Mouse (Mus musculus) stomach, adult 2 months (tissue): ENCODE results near the gene Cldn13. TPM values are rescaled to one million over a fixed set of nuclear protein-coding genes. Genes with fewer than 3 reads are reported as not detected.

Source experiments
- polyA plus RNA-seq: library from polyadenylated mRNA; depleted of rRNA; stranded (reverse); fragments of >200 nt; gene quantifications from 2 replicates; pipeline ENCODE4 v1.2.3, GENCODE M21; 2012; rRNA removed

Gene Cldn13
- not detected in 2 replicates for polyA plus RNA-seq

GRCm38 (mm10) chr5:134915311-134915710 lies at the start of gene Cldn13:
Gene Cldn13, minus strand, starts transcription at chr5:134915526.

GRCm38 (mm10) chr5:134946857-134947255 lies 31.5 kb upstream of the Cldn13 start, which contains the start of gene Cldn4:
Gene Cldn4, minus strand, starts transcription at chr5:134946934.

GRCm38 (mm10) chr5:134932179-134932902 lies 17.0 kb upstream of the Cldn13 start, which contains the start of gene Mettl27:
Gene Mettl27, plus strand, starts transcription at chr5:134932368.

GRCm38 (mm10) chr5:134906633-134907032 lies 8.7 kb downstream of the Cldn13 start, which contains the start of gene Tmem270:
Gene Tmem270, minus strand, starts transcription at chr5:134906733.

Other genes with a start within 250 kb of the Cldn13 start
- 4.8 TPM in 2 replicates for gene Limk1, start 226.9 kb downstream of the Cldn13 start, polyA plus RNA-seq
- gene Eln, start 168.2 kb downstream of the Cldn13 start, polyA plus RNA-seq = 73.2 and 109 TPM in 2 replicates
- gene Tmem270, start 8.8 kb downstream of the Cldn13 start, polyA plus RNA-seq = not detected in 2 replicates
- gene Mettl27, start 16.8 kb upstream of the Cldn13 start, polyA plus RNA-seq = 2.1 and 3.1 TPM in 2 replicates
- 16.9 and 17.5 TPM in 2 replicates for gene Cldn4, start 31.4 kb upstream of the Cldn13 start, polyA plus RNA-seq
- gene Cldn3, start 70.7 kb upstream of the Cldn13 start, polyA plus RNA-seq = 3.1 and 3.5 TPM in 2 replicates
- gene Abhd11, start 93.6 kb upstream of the Cldn13 start, polyA plus RNA-seq = 26.0 and 26.5 TPM in 2 replicates
- gene Stx1a, start 108.0 kb upstream of the Cldn13 start, polyA plus RNA-seq = 4.6 and 4.9 TPM in 2 replicates
- 17.9 and 21.3 TPM in 2 replicates for gene Dnajc30, start 148.7 kb upstream of the Cldn13 start, polyA plus RNA-seq
- 26.3 and 30.4 TPM in 2 replicates for gene Bud23, start 149.4 kb upstream of the Cldn13 start, polyA plus RNA-seq
- gene Vps37d, start 162.7 kb upstream of the Cldn13 start, polyA plus RNA-seq = 2.1 and 3.0 TPM in 2 replicates
- 3.9 and 4.0 TPM in 2 replicates for gene Mlxipl, start 174.4 kb upstream of the Cldn13 start, polyA plus RNA-seq
- gene Tbl2, start 234.1 kb upstream of the Cldn13 start, polyA plus RNA-seq = 1.7 and 2.0 TPM in 2 replicates